Mouse (Mus musculus) bone marrow macrophage, adult 2 months (primary cell): Measurements from ENCODE around the gene Agtpbp1.

Experiments
- CTCF ChIP-seq: IDR thresholded peaks from 2 replicates; pipeline ENCODE4 v1.5.1; 2012; ENCODE audit warnings: low read depth, mild to moderate bottlenecking, low read length, moderate library complexity
- POLR2A ChIP-seq: IDR thresholded peaks from 2 replicates; pipeline ENCODE4 v1.6.1; 2012; ENCODE audit warnings: mild to moderate bottlenecking, low read depth, low read length, borderline replicate concordance

GRCm38 (mm10) chr13:59486243-59486642 is 98.8 kb downstream of the Agtpbp1 start:
- no peak for TF ChIP-seq CTCF
- TF ChIP-seq POLR2A, result no peak
